Mouse (Mus musculus) urinary bladder, postnatal 36 days (tissue): ENCODE data around the gene Hils1.

Experiments
- DNase-seq, 2 experiments: peaks; one replicate each; pipeline ENCODE4 v3.0.0; 2022; ENCODE audit warnings: low spot score in 2 of 2, mixed read lengths in 1 of 2

The Hils1 gene

DNA sequence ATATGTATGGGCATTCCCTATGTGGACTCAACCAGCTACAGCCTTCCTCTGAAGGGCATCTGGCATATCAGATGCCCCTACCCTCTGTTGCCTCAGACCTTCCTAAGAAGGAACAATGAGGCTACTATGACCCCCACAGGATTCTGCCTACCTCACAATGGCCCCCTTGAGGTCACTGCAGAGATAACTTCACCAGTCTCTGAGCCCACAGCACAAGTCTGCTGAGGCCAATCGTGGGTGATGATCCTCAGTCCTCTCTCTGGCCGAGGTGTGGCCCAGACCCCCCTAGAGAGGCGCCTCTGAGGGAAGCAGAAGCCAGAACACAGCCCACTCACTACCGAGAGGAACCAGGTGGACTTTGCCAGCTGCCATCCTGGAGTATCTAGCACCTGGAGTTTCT, at the start of gene Hils1:
Hils1 (plus strand) TSS at position 175 of the 400 bp plus-strand sequence.
- DNase-seq = no peak

DNA sequence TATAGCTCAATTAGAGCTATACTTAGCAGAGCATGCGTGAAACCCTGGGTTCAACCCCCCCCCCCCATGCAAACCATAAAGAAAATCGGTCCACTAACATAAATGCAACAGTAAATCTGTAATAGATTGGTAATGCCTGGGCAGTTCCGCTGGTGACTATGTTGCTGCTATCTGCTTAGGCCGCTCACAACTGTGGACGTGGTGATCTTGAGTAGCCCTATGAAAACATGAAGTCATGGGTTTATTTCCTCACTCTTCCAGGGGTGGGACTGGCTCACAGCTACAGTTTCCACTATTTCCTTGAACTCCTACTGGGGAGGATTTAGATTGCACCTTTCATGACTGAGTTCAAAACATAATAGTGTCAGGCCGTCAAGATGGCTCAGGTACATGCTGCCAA, 49.7 kb upstream of the Hils1 start:
- DNase-seq = no peak

DNA sequence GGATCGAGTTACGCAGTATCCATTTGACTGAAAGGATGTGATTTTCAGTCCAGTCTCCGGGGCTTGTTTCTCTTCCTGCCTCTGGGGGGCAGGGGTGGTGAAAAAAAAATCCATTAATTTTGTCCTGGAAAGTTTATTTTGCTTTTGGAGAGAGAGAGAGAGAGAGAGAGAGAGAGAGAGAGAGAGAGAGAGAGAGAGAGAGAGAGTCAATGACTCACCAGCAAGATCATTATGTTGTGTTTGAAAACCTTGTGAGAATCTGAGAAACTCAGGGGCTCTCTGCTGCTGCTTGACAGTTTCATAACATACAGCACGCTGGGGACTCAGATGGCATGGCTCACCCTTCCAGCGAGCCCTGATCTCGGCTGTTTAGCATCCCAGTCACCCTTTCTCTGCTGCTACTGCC, 46.4 kb upstream of the Hils1 start:
- DNase-seq = no peak

- no peak for DNase-seq
Observed at GRCm38 (mm10) chr11:94924977-94925376, 42.4 kb upstream of the Hils1 start.

GRCm38 (mm10) chr11:94926431-94926830, 41.0 kb upstream of the Hils1 start:
- DNase-seq = no peak

DNA sequence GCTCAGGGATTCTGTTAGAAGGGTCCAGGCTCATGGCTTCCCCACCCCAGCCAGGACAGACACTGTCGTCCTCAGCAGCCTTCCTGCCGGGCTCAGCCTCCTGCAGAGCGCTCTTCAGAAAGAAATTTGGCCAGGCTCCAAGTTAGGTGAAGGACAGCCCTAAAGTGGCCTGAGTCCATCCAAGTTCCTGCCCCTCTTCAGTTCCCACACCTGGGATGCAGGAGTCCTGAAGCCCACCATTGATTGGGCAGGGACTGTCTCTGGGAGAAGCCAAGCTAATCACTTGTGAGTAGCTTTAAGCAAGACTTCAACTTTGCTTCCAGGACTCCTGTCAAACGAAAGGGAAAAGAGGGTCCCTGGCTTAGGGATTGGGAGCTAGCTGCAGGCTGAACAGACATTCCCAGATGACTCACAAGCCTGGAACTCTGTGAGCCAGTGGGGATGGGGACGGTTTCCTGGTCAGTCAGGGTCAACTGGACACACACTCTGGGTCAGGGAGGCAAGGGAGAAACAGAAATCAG, 39.6 kb upstream of the Hils1 start:
- no peak for DNase-seq

- peak; percentile 68 to 87 for DNase-seq
Observed at GRCm38 (mm10) chr11:94928820-94929219, 38.6 kb upstream of the Hils1 start.

GRCm38 (mm10) chr11:94929599-94929998, 37.8 kb upstream of the Hils1 start:
- no peak for DNase-seq

DNA sequence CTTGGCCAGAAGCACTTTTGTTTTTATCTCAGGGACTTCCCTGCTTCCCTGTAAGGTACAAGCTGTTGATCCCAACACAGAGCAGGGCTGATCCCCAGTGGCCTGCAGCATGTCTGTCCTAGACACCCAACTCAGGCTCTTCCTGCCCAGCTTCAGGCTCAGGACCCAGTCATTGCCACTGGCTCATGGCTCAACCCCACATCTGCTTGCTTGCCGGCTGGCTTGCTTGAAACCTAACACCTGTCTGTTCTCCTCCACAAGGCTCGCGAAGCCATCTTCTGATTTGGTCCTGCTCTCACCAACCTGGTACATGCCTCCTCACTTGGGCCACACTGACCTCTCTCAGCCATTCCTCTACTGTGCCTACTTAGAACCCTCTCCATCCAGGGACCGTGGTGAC, 37.2 kb upstream of the Hils1 start:
- DNase-seq = no peak

- no peak for DNase-seq
Observed at GRCm38 (mm10) chr11:94933584-94933983, 33.8 kb upstream of the Hils1 start.

GRCm38 (mm10) chr11:94934526-94934925, 32.9 kb upstream of the Hils1 start:
- no peak for DNase-seq

- DNase-seq = peak; percentile 64 to 82
Observed at GRCm38 (mm10) chr11:94936045-94936444, 31.3 kb upstream of the Hils1 start, which contains the start of gene Col1a1. Gene Col1a1, plus strand, starts transcription at chr11:94936224.

GRCm38 (mm10) chr11:94936851-94937295, 30.5 kb upstream of the Hils1 start:
- peak; percentile 85 to 89 for DNase-seq

DNA sequence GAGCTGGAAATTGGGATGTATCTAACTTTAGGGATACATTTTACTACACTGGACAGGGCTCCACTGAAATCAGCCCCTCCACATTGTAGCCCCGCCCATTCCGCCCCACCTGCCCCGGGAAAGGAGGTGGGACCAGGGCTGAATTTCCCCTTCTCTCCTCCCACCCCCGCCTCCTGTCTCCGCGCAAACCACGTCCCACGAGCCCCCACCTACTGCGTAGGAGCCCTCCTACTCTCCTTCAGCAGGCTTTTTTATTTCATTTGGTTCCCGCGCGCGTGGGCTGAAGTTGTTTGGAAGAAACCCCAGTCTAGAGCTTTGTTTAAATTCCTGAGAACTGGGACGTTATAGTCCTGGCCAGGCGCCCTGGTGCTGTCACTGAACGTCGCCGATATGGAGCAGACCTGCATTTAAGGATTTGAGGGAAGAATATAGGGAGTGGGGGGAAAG, 30.0 kb upstream of the Hils1 start:
- no peak for DNase-seq

GRCm38 (mm10) chr11:94937787-94938186, 29.6 kb upstream of the Hils1 start:
- DNase-seq = no peak

GRCm38 (mm10) chr11:94938296-94938695, 29.1 kb upstream of the Hils1 start:
- no peak for DNase-seq

DNA sequence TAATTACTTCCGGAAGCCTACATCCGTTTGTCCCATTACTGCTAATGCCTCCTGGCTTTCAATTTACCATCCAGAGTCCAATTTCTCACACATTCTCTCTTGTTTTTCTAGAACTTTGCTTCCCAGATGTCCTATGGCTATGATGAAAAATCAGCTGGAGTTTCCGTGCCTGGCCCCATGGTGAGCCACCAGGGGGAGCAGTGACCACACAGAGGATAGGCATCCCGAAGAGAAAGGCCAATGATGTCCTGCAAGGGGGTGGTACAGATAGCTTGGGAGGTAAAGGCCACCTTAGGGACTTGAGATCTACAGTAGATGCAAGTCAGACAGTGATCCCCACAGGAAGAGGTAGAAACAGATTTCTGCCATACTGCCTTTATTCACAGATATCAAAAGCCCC, 28.1 kb upstream of the Hils1 start:
- peak; percentile 68 to 79 for DNase-seq

DNA sequence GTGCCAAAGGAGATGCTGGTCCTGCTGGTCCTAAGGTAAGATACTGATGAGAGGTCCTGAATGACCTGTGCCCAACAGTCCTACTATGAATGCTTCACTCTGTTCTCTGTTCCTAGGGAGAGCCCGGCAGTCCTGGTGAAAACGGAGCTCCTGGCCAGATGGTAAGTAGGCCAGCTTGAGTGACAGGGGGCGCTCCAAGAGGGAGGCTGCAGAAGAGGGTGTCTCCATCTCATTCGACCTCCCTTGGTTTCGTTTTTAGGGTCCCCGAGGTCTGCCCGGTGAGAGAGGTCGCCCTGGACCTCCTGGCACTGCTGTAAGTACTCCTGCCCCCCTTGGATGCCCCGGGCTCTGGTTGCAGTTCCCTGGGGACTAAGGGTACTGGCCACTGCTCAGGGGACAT, 26.3 kb upstream of the Hils1 start:
- DNase-seq = no peak

DNA sequence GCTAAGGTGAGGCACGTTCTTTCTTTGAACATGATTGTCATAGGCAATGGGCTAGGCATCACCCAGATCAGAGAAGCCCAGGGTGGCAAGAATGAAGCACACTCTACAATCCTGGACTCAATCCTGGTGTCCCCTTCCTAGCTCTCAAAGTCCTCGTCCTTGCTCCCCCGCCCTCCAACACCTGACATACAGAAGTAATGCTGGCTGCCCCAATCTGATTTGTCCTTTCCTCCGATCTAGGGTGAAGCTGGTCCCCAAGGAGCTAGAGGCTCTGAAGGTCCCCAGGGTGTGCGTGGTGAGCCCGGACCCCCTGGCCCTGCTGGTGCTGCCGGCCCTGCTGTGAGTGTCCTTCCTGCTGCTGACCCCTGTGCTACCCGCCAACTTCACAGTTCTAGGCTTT, 25.6 kb upstream of the Hils1 start:
- DNase-seq = no peak

GRCm38 (mm10) chr11:94942282-94943023, 24.9 kb upstream of the Hils1 start:
- DNase-seq = no peak

GRCm38 (mm10) chr11:94943054-94943453, 24.3 kb upstream of the Hils1 start:
- no peak for DNase-seq

- no peak for DNase-seq
Observed at GRCm38 (mm10) chr11:94944295-94944694, 23.1 kb upstream of the Hils1 start.

DNA sequence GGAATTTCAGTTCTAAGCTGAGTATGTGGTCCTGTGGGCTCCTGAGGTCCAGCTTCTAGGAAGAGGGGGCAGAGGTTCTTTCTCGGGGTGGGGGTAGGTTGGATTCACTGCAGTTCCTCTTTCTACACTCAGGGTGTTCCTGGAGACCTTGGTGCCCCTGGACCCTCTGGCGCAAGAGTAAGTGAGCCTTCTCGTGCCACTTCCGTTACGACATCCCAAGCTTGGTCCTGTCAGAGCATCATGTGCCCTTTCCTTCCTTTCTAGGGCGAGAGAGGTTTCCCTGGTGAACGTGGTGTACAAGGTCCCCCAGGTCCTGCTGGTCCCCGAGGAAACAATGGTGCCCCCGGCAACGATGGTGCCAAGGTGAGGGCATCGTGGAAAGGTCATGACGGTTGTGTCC, 22.2 kb upstream of the Hils1 start:
- no peak for DNase-seq
